Mouse (Mus musculus) large intestine, adult 2 months (tissue): Measurements from ENCODE around the gene Adgre1. TPM values are rescaled to one million over a fixed set of nuclear protein-coding genes. Genes with fewer than 3 reads are reported as not detected.

ENCODE experiments used
- polyA plus RNA-seq: library from polyadenylated mRNA; depleted of rRNA; stranded (reverse); fragments of >200 nt; gene quantifications from 2 replicates; pipeline ENCODE4 v1.2.3, GENCODE M21; 2012; rRNA removed

Adgre1 gene
- polyA plus RNA-seq, 1 experiment, result 5.3 TPM

Other genes starting within 250 kb of the Adgre1 start
- gene Cd70, start 208.9 kb upstream of the Adgre1 start, polyA plus RNA-seq, result 0.23 and 0.27 TPM in 2 replicates
- 0.92 and 1.1 TPM in 2 replicates for gene Tnfsf14, start 164.5 kb upstream of the Adgre1 start, polyA plus RNA-seq
- 72.7 and 75.6 TPM in 2 replicates for gene C3, start 130.6 kb upstream of the Adgre1 start, polyA plus RNA-seq
- gene Gpr108, start 110.2 kb upstream of the Adgre1 start, polyA plus RNA-seq, result 43.2 and 58.0 TPM in 2 replicates
- gene Trip10, start 109.2 kb upstream of the Adgre1 start, polyA plus RNA-seq, result 26.4 and 28.5 TPM in 2 replicates
- 8.8 and 9.4 TPM in 2 replicates for gene Vav1, start 79.6 kb upstream of the Adgre1 start, polyA plus RNA-seq
- not detected in 2 replicates for gene Vmn2r120, start 186.8 kb downstream of the Adgre1 start, polyA plus RNA-seq